Mouse (Mus musculus): Measurements from ENCODE around the gene 4930524B15Rik.
"Not testable (repeated sequence)": the region's sequence is repeated elsewhere in the genome, so short reads cannot be mapped to it uniquely, and the experiment has no call there.

- not testable (repeated sequence) for TF ChIP-seq CTCF (IDR thresholded peaks at IDR 0.05; ENCODE audit: low read depth); EP300 (optimal IDR thresholded peaks at IDR 0.05)
Measured at GRCm38 (mm10) chr11:32008049-32008448, 42.7 kb downstream of the 4930524B15Rik start.

All from stomach, postnatal 0 days (tissue).